Mouse (Mus musculus): ENCODE measurements around the gene Qk. TPM values are rescaled to one million over a fixed set of nuclear protein-coding genes. Genes with fewer than 3 reads are reported as not detected.

Gene Qk
- polyA plus RNA-seq, 1 experiment from 2014 or later: 34.5 TPM

- Histone ChIP-seq H3K36me3 (replicated peaks) (no peaks in the 10 kb centered on the region), H3K4me2 (no peak overlapping the region), H3K9me3 (no peaks in the 10 kb centered on the region), H3K4me3 (no peak overlapping the region), H3K9ac (no peak overlapping the region), H3K4me1 (peaks cover 5% of the 10 kb centered on the region; the same call in 1 of the 2 replicates), H3K27me3 (replicated peaks) (no peaks in the 10 kb centered on the region), H3K27ac (no peak overlapping the region)
- WGBS: 14% methylated on average over 12 of the region's 12 CpGs
- no peak for ATAC-seq (replicated peaks)
These were observed 110.4 kb downstream of the Qk start for GRCm38 (mm10) chr17:10209154-10209777.

- H3K36me3 ChIP-seq (replicated peaks): no peaks in the 10 kb centered on the region
- 91% methylated on average over 2 of the region's 2 CpGs for WGBS
- ATAC-seq (replicated peaks): no peak
- H3K27ac ChIP-seq: no peak overlapping the region
- H3K9me3 ChIP-seq: no peaks in the 10 kb centered on the region
- H3K4me1 ChIP-seq: no peaks in the 10 kb centered on the region
- H3K27me3 ChIP-seq (replicated peaks): no peaks in the 10 kb centered on the region
- no peak overlapping the region for H3K9ac ChIP-seq
- no peak overlapping the region for H3K4me2 ChIP-seq
- H3K4me3 ChIP-seq: no peak overlapping the region
These were observed 121.0 kb downstream of the Qk start for GRCm38 (mm10) chr17:10198662-10199061.

- no peaks in the 10 kb centered on the region for H3K27me3 ChIP-seq (replicated peaks)
- H3K4me1 ChIP-seq: no peaks in the 10 kb centered on the region
- WGBS: 92% methylated on average over 3 of the region's 3 CpGs
- H3K9me3 ChIP-seq: no peaks in the 10 kb centered on the region
- H3K4me3 ChIP-seq: no peak overlapping the region
- H3K4me2 ChIP-seq: no peak overlapping the region
- no peaks in the 10 kb centered on the region for H3K36me3 ChIP-seq (replicated peaks)
- H3K9ac ChIP-seq: no peak overlapping the region
- H3K27ac ChIP-seq: no peak overlapping the region
- no peak for ATAC-seq (replicated peaks)
These were observed 121.4 kb downstream of the Qk start for GRCm38 (mm10) chr17:10198231-10198630.

DNA sequence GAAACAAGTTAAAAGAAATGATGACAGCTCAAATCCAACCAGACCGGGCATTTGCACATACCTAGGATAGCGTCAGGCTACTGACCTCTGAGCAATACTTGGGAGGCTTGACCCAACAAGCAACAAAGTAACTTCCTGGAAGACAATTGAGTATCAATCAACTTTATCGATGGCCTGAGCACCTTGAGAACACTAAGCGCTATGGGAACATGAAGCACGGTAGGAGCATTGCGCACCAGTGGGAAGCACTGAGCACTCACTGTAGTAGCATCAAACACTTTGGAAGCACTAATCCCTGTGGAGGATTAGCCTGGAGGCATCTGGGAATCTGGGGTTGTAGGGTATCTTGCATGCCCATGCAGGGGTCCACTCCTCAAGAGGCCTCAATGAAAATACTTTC is 124.0 kb downstream of the Qk start:
- no peaks in the 10 kb centered on the region for H3K4me1 ChIP-seq
- no peaks in the 10 kb centered on the region for H3K9me3 ChIP-seq
- H3K9ac ChIP-seq: no peak overlapping the region
- no peak overlapping the region for H3K27ac ChIP-seq
- ATAC-seq (replicated peaks): no peak
- H3K4me3 ChIP-seq: no peak overlapping the region
- H3K36me3 ChIP-seq (replicated peaks): no peaks in the 10 kb centered on the region
- H3K27me3 ChIP-seq (replicated peaks): no peaks in the 10 kb centered on the region
- WGBS: 97% methylated on average over 6 of the region's 6 CpGs
- H3K4me2 ChIP-seq: no peak overlapping the region

DNA sequence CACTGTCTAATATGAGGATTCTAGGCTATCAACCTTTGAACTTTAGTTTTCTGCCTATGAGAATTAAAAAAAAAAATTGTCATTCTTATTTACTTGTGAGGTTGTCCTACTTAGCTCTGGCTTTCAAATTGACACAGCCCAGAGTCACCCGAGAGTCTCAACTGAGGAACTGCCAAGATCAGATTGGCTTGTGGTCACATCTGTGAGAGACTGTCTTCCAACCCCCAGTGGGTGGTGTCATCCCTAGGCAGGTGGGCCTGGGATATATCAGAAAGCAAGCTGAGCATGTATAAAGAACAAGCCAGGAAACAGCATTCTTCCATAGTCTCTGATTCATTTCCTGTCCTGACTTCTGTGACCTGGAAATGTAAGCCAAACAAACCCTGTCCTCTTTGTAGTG is 128.8 kb downstream of the Qk start:
- WGBS: 80% methylated on average over 1 of the region's 1 CpGs
- Histone ChIP-seq H3K4me3 (no peak overlapping the region), H3K9me3 (no peaks in the 10 kb centered on the region), H3K36me3 (replicated peaks) (no peaks in the 10 kb centered on the region), H3K27me3 (replicated peaks) (no peaks in the 10 kb centered on the region), H3K27ac (no peak overlapping the region), H3K4me2 (no peak overlapping the region), H3K9ac (no peak overlapping the region), H3K4me1 (0 out of 2 replicates have a peak, but pooled peaks cover 4% of the 10 kb centered on the region)
- no peak for ATAC-seq (replicated peaks)

DNA sequence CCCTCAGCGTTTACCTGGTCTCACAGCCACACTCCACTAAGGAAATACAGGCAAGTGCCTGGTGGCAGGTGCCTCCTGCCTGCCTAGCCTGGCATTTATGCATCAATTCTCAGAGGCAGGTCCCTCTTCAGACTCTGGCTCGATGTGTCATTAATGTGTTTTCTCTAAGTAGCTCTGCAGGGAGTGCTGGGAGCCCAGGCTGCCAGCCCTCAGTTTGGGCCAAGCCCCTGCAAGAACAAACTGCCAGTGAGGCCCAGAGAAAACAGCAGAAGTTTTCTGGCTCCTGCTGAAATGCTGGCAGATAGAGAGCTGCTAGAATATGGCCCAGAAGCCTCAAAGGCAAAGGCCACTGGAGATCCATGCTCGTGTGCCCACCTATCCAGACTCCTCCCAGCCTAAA is 131.2 kb downstream of the Qk start:
- 58% methylated on average over 3 of the region's 3 CpGs for WGBS
- Histone ChIP-seq H3K36me3 (replicated peaks) (no peaks in the 10 kb centered on the region), H3K27me3 (replicated peaks) (no peaks in the 10 kb centered on the region), H3K4me1 (0 out of 2 replicates have a peak, but pooled peaks cover 4% of the 10 kb centered on the region), H3K9ac (no peak overlapping the region), H3K4me3 (no peak overlapping the region), H3K27ac (no peak overlapping the region), H3K4me2 (no peak overlapping the region), H3K9me3 (no peaks in the 10 kb centered on the region)
- no peak for ATAC-seq (replicated peaks)

GRCm38 (mm10) chr17:10187431-10188020 is 132.1 kb downstream of the Qk start:
- no peaks in the 10 kb centered on the region for H3K9me3 ChIP-seq
- H3K27ac ChIP-seq: no peak overlapping the region; the same call in 1 of the 2 replicates
- H3K36me3 ChIP-seq (replicated peaks): no peaks in the 10 kb centered on the region
- no peak for ATAC-seq (replicated peaks)
- no peak overlapping the region for H3K9ac ChIP-seq
- H3K4me1 ChIP-seq: 0 out of 2 replicates have a peak, but pooled peaks cover 4% of the 10 kb centered on the region
- no peak overlapping the region for H3K4me2 ChIP-seq
- no peaks in the 10 kb centered on the region for H3K27me3 ChIP-seq (replicated peaks)
- 73% methylated on average over 4 of the region's 4 CpGs for WGBS
- no peak overlapping the region for H3K4me3 ChIP-seq

DNA sequence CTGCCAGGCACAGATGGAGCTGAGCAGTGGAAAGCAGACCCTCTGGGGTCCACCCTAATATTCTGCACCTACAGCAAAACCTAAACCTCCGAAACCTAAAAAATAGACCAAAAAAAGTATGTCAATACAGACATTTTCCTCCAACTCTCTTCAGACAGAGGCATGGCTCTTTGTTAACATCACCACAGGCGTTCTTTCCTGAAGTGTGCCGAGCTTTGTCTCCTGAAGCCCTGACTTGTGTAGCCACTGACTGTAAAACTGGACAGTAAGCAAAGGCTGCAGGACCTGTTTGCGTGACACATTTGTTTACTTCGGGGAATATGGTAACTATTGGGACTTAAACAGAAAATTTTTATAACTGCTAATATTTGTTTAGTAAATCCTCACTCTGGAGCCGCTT is 137.9 kb downstream of the Qk start:
- no peak overlapping the region for H3K27ac ChIP-seq
- H3K9me3 ChIP-seq: no peaks in the 10 kb centered on the region
- WGBS: 74% methylated on average over 6 of the region's 6 CpGs

DNA sequence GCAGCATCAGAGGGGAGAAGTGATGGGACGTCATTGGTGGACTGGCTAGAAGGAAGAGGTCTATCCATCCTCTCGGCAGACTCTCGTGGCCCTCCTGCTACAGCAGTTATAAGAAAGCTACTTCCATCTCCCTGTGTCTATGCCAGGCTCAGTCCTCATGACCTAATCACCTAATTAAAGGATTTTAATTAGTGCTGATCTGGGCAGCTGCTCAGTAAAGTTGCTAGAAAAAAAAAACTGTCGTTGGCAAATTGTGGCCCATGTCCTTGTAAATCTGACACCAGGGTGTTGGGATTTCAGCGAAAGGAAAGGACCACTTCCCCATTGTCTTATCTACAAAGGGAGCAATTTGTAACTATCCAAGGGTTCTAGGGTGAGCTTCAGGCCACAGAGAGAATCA is 142.6 kb downstream of the Qk start:
- no peak overlapping the region for H3K27ac ChIP-seq
- H3K9me3 ChIP-seq: no peaks in the 10 kb centered on the region
- WGBS: 61% methylated on average over 5 of the region's 5 CpGs
- H3K4me1 ChIP-seq: 0 out of 2 replicates have a peak, but pooled peaks cover 3% of the 10 kb centered on the region
- no peak overlapping the region for H3K4me3 ChIP-seq
- H3K9ac ChIP-seq: no peak overlapping the region
- H3K27me3 ChIP-seq (replicated peaks): no peaks in the 10 kb centered on the region
- no peak for ATAC-seq (replicated peaks)
- H3K4me2 ChIP-seq: no peak overlapping the region
- no peaks in the 10 kb centered on the region for H3K36me3 ChIP-seq (replicated peaks)

More for the DNA sequence above, 137.9 kb downstream of the Qk start:
- H3K4me2 ChIP-seq: no peak overlapping the region
- ATAC-seq (replicated peaks): no peak
- H3K9ac ChIP-seq: no peak overlapping the region
- no peaks in the 10 kb centered on the region for H3K27me3 ChIP-seq (replicated peaks)
- no peak overlapping the region for H3K4me3 ChIP-seq
- no peaks in the 10 kb centered on the region for H3K36me3 ChIP-seq (replicated peaks)
- H3K4me1 ChIP-seq: 0 out of 2 replicates have a peak, but pooled peaks cover 3% of the 10 kb centered on the region

- Histone ChIP-seq H3K36me3 (replicated peaks) (no peaks in the 10 kb centered on the region), H3K4me2 (no peak overlapping the region), H3K9ac (no peak overlapping the region), H3K27ac (no peak overlapping the region), H3K4me3 (no peak overlapping the region), H3K9me3 (0 out of 2 replicates have a peak, but pooled peaks cover 3% of the 10 kb centered on the region), H3K27me3 (replicated peaks) (no peaks in the 10 kb centered on the region), H3K4me1 (no peaks in the 10 kb centered on the region)
- no peak for ATAC-seq (replicated peaks)
- 88% methylated on average over 3 of the region's 3 CpGs for WGBS
These were observed 158.4 kb downstream of the Qk start for GRCm38 (mm10) chr17:10161258-10161657.

DNA sequence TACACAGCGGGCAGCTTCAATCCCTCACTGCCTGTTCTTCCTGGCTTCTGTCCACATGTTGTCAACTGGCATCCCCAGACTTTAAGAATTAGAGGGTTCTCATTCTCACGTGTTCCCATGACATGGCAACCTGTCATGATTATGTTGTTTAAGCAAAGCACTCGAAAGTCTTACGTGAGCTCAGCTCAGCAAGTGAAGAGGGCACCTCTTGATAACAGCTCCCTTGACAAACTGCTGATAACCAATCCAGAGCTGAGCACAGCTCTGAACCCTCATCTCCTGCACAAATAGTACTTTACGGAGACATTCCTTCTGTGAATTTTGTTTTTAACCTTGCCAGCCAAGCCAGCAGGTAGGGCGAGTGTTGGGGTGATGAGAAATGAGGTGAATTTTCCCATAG is 159.2 kb downstream of the Qk start:
- no peaks in the 10 kb centered on the region for H3K27me3 ChIP-seq (replicated peaks)
- no peak for ATAC-seq (replicated peaks)
- H3K9me3 ChIP-seq: 0 out of 2 replicates have a peak, but pooled peaks cover 3% of the 10 kb centered on the region
- no peak overlapping the region for H3K4me3 ChIP-seq
- H3K4me2 ChIP-seq: no peak overlapping the region
- H3K36me3 ChIP-seq (replicated peaks): no peaks in the 10 kb centered on the region
- H3K9ac ChIP-seq: no peak overlapping the region
- no peaks in the 10 kb centered on the region for H3K4me1 ChIP-seq
- no peak overlapping the region for H3K27ac ChIP-seq
- WGBS: 86% methylated on average over 6 of the region's 6 CpGs

DNA sequence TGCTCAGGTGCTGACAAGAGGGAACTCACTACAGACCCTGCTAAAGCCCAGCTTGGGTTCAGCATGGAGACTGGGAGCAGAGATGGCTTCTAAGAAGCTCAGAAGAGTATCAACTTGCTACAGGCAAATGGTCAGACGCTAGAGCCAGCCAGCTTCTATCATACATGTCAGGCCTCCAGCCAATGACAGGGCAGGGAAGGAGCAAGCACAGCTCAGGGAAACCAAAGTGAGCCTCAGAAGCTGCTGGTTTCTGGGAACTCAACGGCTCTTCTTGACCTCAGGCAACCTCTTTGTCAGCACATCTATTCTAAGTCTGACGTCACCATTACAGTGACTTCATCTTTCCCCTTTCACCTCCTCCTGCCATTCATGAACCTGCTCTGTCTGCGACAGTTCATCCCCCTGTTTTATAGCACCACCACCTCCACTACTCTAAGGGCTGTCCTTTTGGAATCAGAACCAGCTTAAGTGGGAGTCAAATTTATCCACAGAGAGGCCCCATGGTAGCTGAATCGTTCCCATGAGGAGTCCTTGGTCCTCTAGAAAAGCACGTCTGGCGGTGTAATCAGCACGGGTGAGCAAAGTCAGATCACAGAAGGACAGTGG is 166.7 kb downstream of the Qk start:
- H3K9ac ChIP-seq: no peak overlapping the region
- no peak overlapping the region for H3K4me2 ChIP-seq
- H3K4me3 ChIP-seq: no peak overlapping the region
- no peaks in the 10 kb centered on the region for H3K27me3 ChIP-seq (replicated peaks)
- H3K4me1 ChIP-seq: no peaks in the 10 kb centered on the region
- 64% methylated on average over 8 of the region's 8 CpGs for WGBS
- no peak overlapping the region for H3K27ac ChIP-seq
- no peaks in the 10 kb centered on the region for H3K36me3 ChIP-seq (replicated peaks)
- ATAC-seq (replicated peaks): no peak
- H3K9me3 ChIP-seq: 0 out of 2 replicates have a peak, but pooled peaks cover 3% of the 10 kb centered on the region

All from midbrain, embryonic 15.5 days (tissue).